Mouse (Mus musculus): ENCODE data around the gene Zdhhc8. TPM values are rescaled to one million over a fixed set of nuclear protein-coding genes. Genes with fewer than 3 reads are reported as not detected.

The Zdhhc8 gene
- total RNA-seq, 2 experiments from 2014 or later = 53.8 to 54.4 TPM

Small RNAs within 50 kb of the gene (microRNA-seq; reads per million reads assigned to microRNA genes)
- gene Gm24572 (not detected), gene Mir1306 (371 reads per million, percentile 65 among the genes with 10 or more reads in this experiment)

Other genes with a start within 250 kb of the Zdhhc8 start
- 10 to 100 TPM; 80.9 to 85.8 TPM for gene Dgcr6, start 182.3 kb downstream of the Zdhhc8 start, total RNA-seq (2021)
- gene Prodh, start 144.9 kb downstream of the Zdhhc8 start, total RNA-seq (2021) = 1 to 10 TPM; 4.8 to 6.4 TPM
- gene Rtn4r, start 107.5 kb downstream of the Zdhhc8 start, total RNA-seq (2021) = 10 to 100 TPM; 63.1 to 63.3 TPM
- gene Ccdc188, start 17.3 kb downstream of the Zdhhc8 start, total RNA-seq (2021) = not detected
- 10 to 100 TPM; 59.3 to 62.3 TPM for gene Trmt2a, start 13.5 kb upstream of the Zdhhc8 start, total RNA-seq (2021)
- 100 to 1,000 TPM; 158 to 160 TPM for gene Ranbp1, start 13.6 kb upstream of the Zdhhc8 start, total RNA-seq (2021)
- gene Gm49776, start 23.2 kb upstream of the Zdhhc8 start, total RNA-seq (2021) = not detected
- gene Dgcr8, start 54.1 kb upstream of the Zdhhc8 start, total RNA-seq (2021) = 10 to 100 TPM; 55.6 to 58.4 TPM
- 10 to 100 TPM; 75.0 to 84.7 TPM for gene Tango2, start 113.0 kb upstream of the Zdhhc8 start, total RNA-seq (2021)
- 10 to 100 TPM; 74.7 to 80.3 TPM for gene Arvcf, start 113.0 kb upstream of the Zdhhc8 start, total RNA-seq (2021)
- gene Txnrd2, start 191.2 kb upstream of the Zdhhc8 start, total RNA-seq (2021) = 10 to 100 TPM; 22.2 to 24.0 TPM
- 10 to 100 TPM; 55.5 to 57.3 TPM for gene Comt, start 191.7 kb upstream of the Zdhhc8 start, total RNA-seq (2021)

Data from left cerebral cortex, postnatal 4 days (tissue).